Mouse (Mus musculus) hindbrain, embryonic 11.5 days (tissue): ENCODE measurements around the gene Grsf1. TPM values are rescaled to one million over a fixed set of nuclear protein-coding genes. Genes with fewer than 3 reads are reported as not detected.

ENCODE experiments used
- ATAC-seq: fragments of 200-750 bp; cut with Nextera tagmentation; 2 replicates; pipeline ENCODE4 v1.8.0; 2017; ENCODE audit warnings: mild to moderate bottlenecking, moderate TSS enrichment, moderate library complexity; ENCODE audit not compliant: low FRiP score
- DNase-seq: peaks from one replicate; pipeline ENCODE4 v3.0.0-alpha.2; 2015; ENCODE audit warnings: low spot score
- H3K27ac ChIP-seq: fragments of 300-500 bp; sonication (generic); 2 replicates; pipeline ENCODE4 v1.5.1; 2014; ENCODE audit warnings: mild to moderate bottlenecking, low read depth, low read length
- H3K27me3 ChIP-seq: fragments of 300-500 bp; sonication (generic); 2 replicates; pipeline ENCODE4 v1.6.1; 2014; ENCODE audit warnings: mild to moderate bottlenecking, low read length, moderate library complexity, mixed read lengths; ENCODE audit not compliant: control insufficient read depth, insufficient read depth
- H3K36me3 ChIP-seq: fragments of 300-500 bp; sonication (generic); 2 replicates; pipeline ENCODE4 v1.6.1; 2014; ENCODE audit warnings: mild to moderate bottlenecking, low read length, moderate library complexity, mixed read lengths; ENCODE audit not compliant: control insufficient read depth, insufficient read depth
- H3K4me1 ChIP-seq: fragments of 300-500 bp; sonication (generic); replicated peaks from 2 replicates; pipeline ENCODE4 v1.6.1; 2014; ENCODE audit warnings: low read length, mixed read lengths; ENCODE audit not compliant: control insufficient read depth, insufficient read depth
- H3K4me2 ChIP-seq: fragments of 300-500 bp; sonication (generic); replicated peaks from 2 replicates; pipeline ENCODE4 v1.6.1; 2014; ENCODE audit warnings: mild to moderate bottlenecking, low read depth, low read length
- H3K4me3 ChIP-seq: fragments of 300-500 bp; sonication (generic); 2 replicates; pipeline ENCODE4 v1.5.1; 2014; ENCODE audit warnings: low read depth, low read length
- H3K9ac ChIP-seq: fragments of 300-500 bp; sonication (generic); 2 replicates; pipeline ENCODE4 v1.6.1; 2014; ENCODE audit warnings: low read depth, low read length
- H3K9me3 ChIP-seq: fragments of 300-500 bp; sonication (generic); 2 replicates; pipeline ENCODE4 v1.6.1; 2016; ENCODE audit warnings: low read length; ENCODE audit not compliant: control insufficient read depth
- WGBS: fragments of 180-500 bp; shearing (Covaris S2); extraction: QIAGEN DNeasy Blood & Tissue Kit; methylation state at CpG from one replicate; pipeline ENCODE4 v1.1.7; 2014; 5-methylcytosine and 5-hydroxymethylcytosine counted together
- polyA plus RNA-seq: library from polyadenylated mRNA; unstranded; fragments of >200 nt; fragmentation: Nextera tagmentation; extraction: Ambion mirVana; gene quantifications from 2 replicates; pipeline ENCODE4 v1.2.1, GENCODE M21; 2014

Grsf1 gene
- polyA plus RNA-seq, 1 experiment from 2014 or later = 96.5 TPM

DNA sequence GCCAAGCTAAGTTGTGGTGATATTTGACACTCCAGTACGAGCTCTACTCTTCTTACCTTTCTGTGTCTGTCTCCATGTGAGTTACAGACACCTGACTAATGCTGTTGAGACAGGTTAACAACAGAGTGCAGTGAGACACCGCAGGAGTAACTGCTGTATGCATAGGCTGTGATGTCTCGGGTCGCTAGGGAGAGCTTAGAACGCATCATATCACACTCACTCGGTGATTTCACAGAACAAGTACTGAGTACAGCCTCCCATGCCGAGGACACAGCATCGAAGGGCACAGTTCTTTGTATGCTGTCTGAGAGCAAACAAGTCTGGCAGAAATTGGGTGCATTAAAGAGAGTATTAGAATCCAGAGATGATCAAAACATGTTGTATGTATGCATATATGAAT lies 46.0 kb downstream of the Grsf1 start:
- 93% methylated on average over 8 of the region's 8 CpGs for WGBS

DNA sequence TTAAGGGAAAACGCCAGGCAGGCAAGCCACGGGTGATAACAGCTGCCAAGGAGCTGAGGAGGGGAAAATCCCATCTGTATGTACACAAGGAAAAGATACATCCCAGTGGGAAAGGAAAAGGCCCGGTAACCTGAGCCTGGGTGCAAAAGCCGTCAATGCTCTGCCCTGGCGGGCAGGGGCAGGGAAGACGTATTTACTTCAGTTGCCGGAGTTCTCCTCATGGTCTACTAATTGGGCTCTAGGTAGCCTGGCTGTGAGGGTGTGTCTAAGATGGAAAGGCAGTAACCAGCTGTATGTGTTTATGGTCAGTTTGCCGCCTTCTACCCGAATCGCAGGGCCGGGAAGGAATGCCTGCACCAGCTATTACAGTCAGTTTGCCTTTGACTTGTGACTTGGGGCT lies 46.8 kb downstream of the Grsf1 start:
- Histone ChIP-seq H3K36me3 (no peaks in the 10 kb centered on the region), H3K27ac (no peak overlapping the region), H3K27me3 (no peaks in the 10 kb centered on the region), H3K4me2 (no peak overlapping the region), H3K4me1 (no peaks in the 10 kb centered on the region), H3K9ac (no peak overlapping the region), H3K4me3 (no peak overlapping the region), H3K9me3 (no peaks in the 10 kb centered on the region)
- DNase-seq (no peak), ATAC-seq (no peak)
- 76% methylated on average over 11 of the region's 11 CpGs for WGBS

More for the DNA sequence above, 46.0 kb downstream of the Grsf1 start:
- Histone ChIP-seq H3K4me3 (no peak overlapping the region), H3K4me1 (no peaks in the 10 kb centered on the region), H3K9me3 (no peaks in the 10 kb centered on the region), H3K27ac (no peak overlapping the region), H3K4me2 (no peak overlapping the region), H3K27me3 (no peaks in the 10 kb centered on the region), H3K9ac (no peak overlapping the region), H3K36me3 (0 out of 2 replicates have a peak, but pooled peaks cover under 1% of the 10 kb centered on the region)
- DNase-seq (no peak), ATAC-seq (no peak)

DNA sequence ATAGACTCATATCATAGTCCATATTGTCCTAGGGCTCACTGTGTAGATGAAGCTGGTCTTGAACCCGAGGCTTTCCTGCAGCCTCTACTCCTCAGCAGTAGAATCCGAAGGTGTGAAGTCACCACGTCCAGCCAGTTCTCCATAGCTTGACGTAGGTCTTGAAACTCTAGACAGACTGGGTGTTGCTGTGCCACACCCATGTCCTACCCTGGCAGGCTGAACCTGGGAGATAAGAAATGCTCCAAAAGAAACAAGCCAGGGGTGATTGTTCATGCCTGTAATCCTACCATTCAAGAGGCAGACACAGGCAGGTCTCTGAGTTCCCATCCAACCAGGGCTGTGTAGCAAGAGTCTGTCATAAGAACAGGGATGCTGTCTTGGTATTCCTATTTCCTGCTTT lies 48.4 kb downstream of the Grsf1 start:
- no peak for ATAC-seq
- H3K4me1 ChIP-seq = no peaks in the 10 kb centered on the region
- no peak overlapping the region for H3K4me3 ChIP-seq
- no peaks in the 10 kb centered on the region for H3K27me3 ChIP-seq
- H3K4me2 ChIP-seq = no peak overlapping the region
- DNase-seq = no peak
- 92% methylated on average over 4 of the region's 4 CpGs for WGBS
- H3K9ac ChIP-seq = no peak overlapping the region
- no peaks in the 10 kb centered on the region for H3K36me3 ChIP-seq
- H3K9me3 ChIP-seq = no peaks in the 10 kb centered on the region
- no peak overlapping the region for H3K27ac ChIP-seq

DNA sequence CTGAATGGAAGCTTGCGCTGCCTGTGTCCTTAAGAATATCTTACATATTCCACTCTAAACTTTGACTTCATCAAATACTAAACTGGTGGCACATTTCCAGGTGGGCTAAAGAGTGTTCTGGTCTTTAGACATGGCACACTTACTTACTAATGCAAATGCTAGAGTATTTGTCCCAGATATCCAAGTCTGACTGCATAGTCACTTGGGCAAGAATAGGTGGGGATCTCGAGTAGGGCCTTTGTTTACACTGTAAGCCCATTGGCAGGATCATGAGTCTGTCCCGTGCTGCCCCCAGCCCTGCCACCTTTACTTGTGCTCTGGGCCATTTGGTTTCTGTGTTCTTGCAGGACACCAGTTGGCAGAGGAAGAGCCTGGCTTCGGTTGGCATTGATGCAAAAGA lies 59.0 kb downstream of the Grsf1 start:
- peaks cover 7% of the 10 kb centered on the region; the same call in 1 of the 2 replicates for H3K36me3 ChIP-seq
- no peak for DNase-seq

DNA sequence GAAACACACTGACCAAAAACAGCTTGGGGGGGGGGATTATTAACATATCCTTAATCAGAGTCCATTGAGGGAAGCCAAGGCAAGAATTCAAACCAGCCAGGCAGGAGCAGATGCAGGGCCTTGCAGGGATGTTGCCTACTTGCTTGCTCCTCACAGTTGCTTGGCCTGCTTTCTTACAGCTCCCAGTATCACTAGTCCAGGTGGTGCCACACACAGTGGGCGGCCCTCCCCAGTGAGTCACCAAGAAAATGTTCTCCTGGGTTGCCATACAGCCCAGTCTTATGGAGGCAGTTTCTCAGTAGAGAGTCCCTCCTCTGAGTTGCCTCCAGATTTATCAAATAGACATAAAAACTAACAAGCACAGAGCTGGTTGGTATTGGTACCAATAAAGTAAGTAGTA lies 61.8 kb downstream of the Grsf1 start:
- Histone ChIP-seq H3K27ac (no peak overlapping the region), H3K4me3 (no peak overlapping the region), H3K4me1 (no peaks in the 10 kb centered on the region), H3K4me2 (no peak overlapping the region), H3K9ac (no peak overlapping the region), H3K36me3 (no peaks in the 10 kb centered on the region), H3K27me3 (no peaks in the 10 kb centered on the region), H3K9me3 (no peaks in the 10 kb centered on the region)
- no peak for ATAC-seq
- no peak for DNase-seq
- WGBS = 94% methylated on average over 1 of the region's 1 CpGs

More for the DNA sequence above, 59.0 kb downstream of the Grsf1 start:
- no peak for ATAC-seq
- 93% methylated on average over 4 of the region's 4 CpGs for WGBS
- Histone ChIP-seq H3K9ac (no peak overlapping the region), H3K9me3 (no peaks in the 10 kb centered on the region), H3K4me3 (no peak overlapping the region), H3K27me3 (no peaks in the 10 kb centered on the region), H3K4me2 (no peak overlapping the region), H3K4me1 (no peaks in the 10 kb centered on the region), H3K27ac (no peak overlapping the region)

Other genes with a start within 250 kb of the Grsf1 start
- gene Ambn, start 220.2 kb downstream of the Grsf1 start, polyA plus RNA-seq = not detected in 2 replicates
- not detected in 2 replicates for gene Enam, start 188.2 kb downstream of the Grsf1 start, polyA plus RNA-seq
- gene Jchain, start 148.3 kb downstream of the Grsf1 start, polyA plus RNA-seq = 0.49 TPM in 1 of 2 replicates, not detected in the other
- gene Utp3, start 121.7 kb downstream of the Grsf1 start, polyA plus RNA-seq = 68.7 and 75.4 TPM in 2 replicates
- 168 and 180 TPM in 2 replicates for gene Rufy3, start 111.1 kb downstream of the Grsf1 start, polyA plus RNA-seq
- gene Mob1b, start 44.7 kb upstream of the Grsf1 start, polyA plus RNA-seq = 17.0 and 20.1 TPM in 2 replicates
- gene Dck, start 88.8 kb upstream of the Grsf1 start, polyA plus RNA-seq = 107 and 121 TPM in 2 replicates
- 1.6 and 2.6 TPM in 2 replicates for gene Slc4a4, start 210.6 kb upstream of the Grsf1 start, polyA plus RNA-seq